ENCODE assay signal across 8 mouse cellular contexts in the genomic region with DNA sequence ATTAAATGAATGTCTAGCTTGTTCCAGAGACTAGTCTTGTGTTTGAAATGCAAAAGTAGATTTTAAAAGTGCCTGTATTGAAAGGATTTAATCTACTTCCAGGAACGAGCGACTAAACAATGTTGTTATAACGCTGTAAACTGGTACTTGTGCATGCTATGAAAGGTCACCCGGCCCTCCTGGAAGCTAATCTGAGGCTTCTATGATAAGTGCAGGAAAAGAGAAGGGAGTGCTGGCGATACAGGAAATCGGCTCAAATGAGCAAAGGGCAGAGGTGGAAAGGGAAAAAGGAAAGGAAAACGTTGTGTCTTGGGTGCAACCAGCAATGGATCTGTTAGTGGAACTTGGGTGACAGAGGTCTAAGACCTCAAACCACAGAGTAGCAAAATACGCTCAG. TPM values are rescaled to one million over a fixed set of nuclear protein-coding genes. Genes with fewer than 3 reads are reported as not detected.
A peak's percentile ranks its signal among the peaks of the same experiment; 100 is the strongest.
DNase-seq lines count a peak whose midpoint lies in the region; ATAC-seq and TF ChIP-seq lines count a peak whose summit lies in the region.

No protein-coding gene starts in this region.

- H3K4me3 ChIP-seq in kidney, embryonic 15.5 days (replicated peaks), result peak overlapping the region; percentile 96
- peak overlapping the region; percentile 89 for H3K4me3 ChIP-seq in midbrain, postnatal 0 days (ENCODE audit: low read depth, low read length)

- intact Hi-C loops in left cerebral cortex, postnatal 36 days (cut with DNase I), result no loop called here

- H3K27ac ChIP-seq in kidney, embryonic 15.5 days, result peak overlapping the region; percentile 60
- H3K27ac ChIP-seq in midbrain, postnatal 0 days (ENCODE audit: low read depth, low read length), result peak overlapping the region; percentile 44; the same call in 1 of the 2 replicates

- 19% methylated on average over 8 of the region's 8 CpGs for WGBS in kidney, embryonic 15.5 days
- 33% methylated on average over 8 of the region's 8 CpGs for WGBS in midbrain, postnatal 0 days

- no peaks in the 10 kb centered on the region for H3K27me3 ChIP-seq in kidney, embryonic 15.5 days
- H3K27me3 ChIP-seq in midbrain, postnatal 0 days (ENCODE audit: insufficient read depth, low read length), result no peaks in the 10 kb centered on the region

- H3K4me2 ChIP-seq in kidney, embryonic 15.5 days, result peak overlapping the region; percentile 62
- peak overlapping the region; percentile 38 for H3K4me2 ChIP-seq in midbrain, postnatal 0 days (ENCODE audit: low read depth, low read length, poor library complexity, severe bottlenecking)

- peak; percentile 35 for DNase-seq in adrenal gland, postnatal 10 days
- no peak for DNase-seq in adrenal gland, adult 8-10 months
- peak; percentile 11 for DNase-seq in right cerebral cortex, adult 18-20 months
- DNase-seq in right cerebral cortex, postnatal 14 days, result no peak
- DNase-seq in midbrain, postnatal 0 days (ENCODE audit: low spot score), result no peak
- DNase-seq in left cerebral cortex, postnatal 36 days (ENCODE audit: low spot score in 2 of 2), result no peak

- ATAC-seq in kidney, embryonic 15.5 days (replicated peaks; ENCODE audit: low FRiP score), result no peak
- no peak for ATAC-seq in midbrain, postnatal 0 days (ENCODE audit: low FRiP score)
- no peak for ATAC-seq in megakaryocyte-erythroid progenitor cell, adult 5-6 weeks (replicated peaks; ENCODE audit: low FRiP score, low TSS enrichment, poor library complexity, severe bottlenecking)

- no peaks in the 10 kb centered on the region for H3K9me3 ChIP-seq in kidney, embryonic 15.5 days (replicated peaks)
- no peaks in the 10 kb centered on the region for H3K9me3 ChIP-seq in midbrain, postnatal 0 days (ENCODE audit: low read length)

- H3K36me3 ChIP-seq in kidney, embryonic 15.5 days, result peaks cover 18% of the 10 kb centered on the region
- no peaks in the 10 kb centered on the region for H3K36me3 ChIP-seq in midbrain, postnatal 0 days (ENCODE audit: insufficient read depth, low read length)

- H3K4me1 ChIP-seq in kidney, embryonic 15.5 days, result peaks cover 23% of the 10 kb centered on the region
- H3K4me1 ChIP-seq in midbrain, postnatal 0 days (ENCODE audit: insufficient read depth, low read length), result peaks cover 5% of the 10 kb centered on the region; the same call in 1 of the 2 replicates

- peak overlapping the region; percentile 15; the same call in 1 of the 2 replicates for H3K9ac ChIP-seq in kidney, embryonic 15.5 days
- H3K9ac ChIP-seq in midbrain, postnatal 0 days (replicated peaks; ENCODE audit: low read length, poor library complexity, severe bottlenecking), result no peak overlapping the region

- TF ChIP-seq CTCF in midbrain, postnatal 0 days (IDR thresholded peaks at IDR 0.05), result no peak

RNA-seq across cellular contexts. Expression of gene Cnih1, which starts 0.3 kb away (rescaled TPM):
- 10 to 100 TPM; 84.8 to 86.0 TPM for total RNA-seq in adrenal gland, postnatal 10 days (2021)
- 100 to 1,000 TPM; 106 to 135 (median 109) TPM for total RNA-seq in adrenal gland, adult 8-10 months (2022)
- 178 and 184 TPM in 2 replicates for polyA plus RNA-seq in kidney, embryonic 15.5 days (2015; fragmentation: Nextera tagmentation; extraction: Ambion mirVana)
- total RNA-seq in midbrain, postnatal 0 days (2014; rRNA removed), result 91.7 and 104 TPM in 2 replicates
- polyA plus RNA-seq in midbrain, postnatal 0 days (2015; fragmentation: Nextera tagmentation; extraction: Ambion mirVana), result 207 and 218 TPM in 2 replicates
- 10 to 100 TPM; 72.9 to 85.2 TPM for total RNA-seq in left cerebral cortex, postnatal 36 days (2021)
- 91.7 and 93.1 TPM in 2 replicates for total RNA-seq in megakaryocyte-erythroid progenitor cell, adult 5-6 weeks (2014; fragmentation: Nextera tagmentation)
- 56.0 and 72.4 TPM in 2 replicates for total RNA-seq in megakaryocyte-erythroid progenitor cell, adult 5-6 weeks (2017)

RNA-seq across cellular contexts. Expression of gene Cdkn3, which starts 28.2 kb away (rescaled TPM):
- 10 to 100 TPM in 1 of 2 experiments, 1 to 10 TPM in 1; 8.9 to 11.1 TPM for total RNA-seq in adrenal gland, postnatal 10 days (2021)
- 1 to 10 TPM in 1 of 4 experiments, under 1 TPM in 3; 0.24 to 1.4 (median 0.68) TPM for total RNA-seq in adrenal gland, adult 8-10 months (2022)
- polyA plus RNA-seq in kidney, embryonic 15.5 days (2015; fragmentation: Nextera tagmentation; extraction: Ambion mirVana), result 48.0 and 51.1 TPM in 2 replicates
- total RNA-seq in midbrain, postnatal 0 days (2014; rRNA removed), result 0.71 and 5.8 TPM in 2 replicates
- polyA plus RNA-seq in midbrain, postnatal 0 days (2015; fragmentation: Nextera tagmentation; extraction: Ambion mirVana), result 5.9 and 7.1 TPM in 2 replicates
- total RNA-seq in left cerebral cortex, postnatal 36 days (2021), result 1 to 10 TPM in 1 of 2 experiments, under 1 TPM in 1; 0.89 to 2.7 TPM
- 11.7 and 17.5 TPM in 2 replicates for total RNA-seq in megakaryocyte-erythroid progenitor cell, adult 5-6 weeks (2014; fragmentation: Nextera tagmentation)
- total RNA-seq in megakaryocyte-erythroid progenitor cell, adult 5-6 weeks (2017), result 13.0 and 16.6 TPM in 2 replicates

RNA-seq across cellular contexts. Expression of gene Gmfb, which starts 33.5 kb away (rescaled TPM):
- 10 to 100 TPM; 85.6 to 87.4 TPM for total RNA-seq in adrenal gland, postnatal 10 days (2021)
- total RNA-seq in adrenal gland, adult 8-10 months (2022), result 100 to 1,000 TPM; 118 to 172 (median 163) TPM
- 72.3 and 75.2 TPM in 2 replicates for polyA plus RNA-seq in kidney, embryonic 15.5 days (2015; fragmentation: Nextera tagmentation; extraction: Ambion mirVana)
- total RNA-seq in midbrain, postnatal 0 days (2014; rRNA removed), result 151 and 187 TPM in 2 replicates
- 124 and 128 TPM in 2 replicates for polyA plus RNA-seq in midbrain, postnatal 0 days (2015; fragmentation: Nextera tagmentation; extraction: Ambion mirVana)
- total RNA-seq in left cerebral cortex, postnatal 36 days (2021), result 100 to 1,000 TPM; 133 to 145 TPM
- 51.5 and 57.9 TPM in 2 replicates for total RNA-seq in megakaryocyte-erythroid progenitor cell, adult 5-6 weeks (2014; fragmentation: Nextera tagmentation)
- 84.5 and 101 TPM in 2 replicates for total RNA-seq in megakaryocyte-erythroid progenitor cell, adult 5-6 weeks (2017)

RNA-seq across cellular contexts. Expression of gene Cgrrf1, which starts 43.4 kb away (rescaled TPM):
- total RNA-seq in adrenal gland, postnatal 10 days (2021), result 10 to 100 TPM; 38.0 to 41.8 TPM
- 10 to 100 TPM; 45.7 to 61.9 (median 57.2) TPM for total RNA-seq in adrenal gland, adult 8-10 months (2022)
- polyA plus RNA-seq in kidney, embryonic 15.5 days (2015; fragmentation: Nextera tagmentation; extraction: Ambion mirVana), result 27.8 and 29.9 TPM in 2 replicates
- total RNA-seq in midbrain, postnatal 0 days (2014; rRNA removed), result 25.6 and 36.0 TPM in 2 replicates
- 24.4 and 24.5 TPM in 2 replicates for polyA plus RNA-seq in midbrain, postnatal 0 days (2015; fragmentation: Nextera tagmentation; extraction: Ambion mirVana)
- 10 to 100 TPM; 34.5 to 36.3 TPM for total RNA-seq in left cerebral cortex, postnatal 36 days (2021)
- 21.1 and 21.5 TPM in 2 replicates for total RNA-seq in megakaryocyte-erythroid progenitor cell, adult 5-6 weeks (2014; fragmentation: Nextera tagmentation)
- 7.8 and 18.8 TPM in 2 replicates for total RNA-seq in megakaryocyte-erythroid progenitor cell, adult 5-6 weeks (2017)

Comparison
In these comparisons a context has a peak if more than half of its experiments do, and no peak if none do; other contexts are left out.
1. DNase-seq: peak in adrenal gland, postnatal 10 days (single experiment) and right cerebral cortex, adult 18-20 months (single experiment); none in adrenal gland, adult 8-10 months (single experiment), right cerebral cortex, postnatal 14 days (single experiment), midbrain, postnatal 0 days (single experiment) and left cerebral cortex, postnatal 36 days (0 of 2).